Mouse (Mus musculus): ENCODE results near the gene Unc13b.

GRCm38 (mm10) chr4:43046607-43047006, 12.1 kb upstream of the Unc13b start:
- TF ChIP-seq GATA1 (IDR thresholded peaks at IDR 0.05; ENCODE audit: borderline replicate concordance, low read length), result no peak
- no peak for TF ChIP-seq FLI1 (IDR thresholded peaks at IDR 0.05; ENCODE audit: low read length)
